Comparison of ENCODE assay signal across 8 mouse cellular contexts in the genomic region with DNA sequence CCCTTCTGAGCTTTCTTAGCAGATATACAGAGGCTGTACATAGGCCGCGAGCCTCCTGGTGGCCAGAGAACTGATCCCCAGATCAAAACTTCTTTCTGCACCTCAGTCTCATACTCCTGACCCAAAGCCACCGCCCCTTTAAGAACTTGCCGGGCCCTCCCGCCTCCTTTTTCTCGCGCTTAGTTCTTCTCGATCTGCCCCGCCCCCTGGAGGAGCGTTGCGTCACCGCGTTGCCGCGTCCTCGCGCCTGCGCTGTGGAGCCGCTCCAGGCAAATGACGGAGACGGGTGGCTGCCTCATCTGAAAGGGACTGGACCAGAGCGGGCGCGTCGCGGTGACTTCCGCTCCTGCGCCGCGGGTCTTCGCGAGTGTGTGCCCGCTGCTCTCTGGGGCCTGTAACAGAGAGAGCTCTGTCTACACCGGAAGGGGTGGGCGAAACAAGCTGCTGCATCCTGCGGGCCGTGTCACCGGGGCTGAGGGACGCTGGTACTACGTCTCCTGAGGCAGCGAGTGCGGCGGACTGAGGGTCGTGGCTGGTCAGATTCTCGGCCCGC. TPM values are rescaled to one million over a fixed set of nuclear protein-coding genes. Genes with fewer than 3 reads are reported as not detected.
DNase-seq lines count a peak whose midpoint lies in the region; ATAC-seq lines count a peak whose summit lies in the region.

A gene (plus strand): TSS at position 248 of the 553 bp plus-strand sequence.

- H3K4me3 ChIP-seq in heart, embryonic 10.5 days = peak within 1 kb of the TSS; percentile 73
- peak within 1 kb of the TSS; percentile 68 for H3K4me3 ChIP-seq in kidney, embryonic 15.5 days (replicated peaks)

- peak within 1 kb of the TSS; percentile 87 for H3K4me2 ChIP-seq in kidney, embryonic 15.5 days

- H3K4me1 ChIP-seq in heart, embryonic 10.5 days = peaks cover 16% of the 10 kb centered on the region
- H3K4me1 ChIP-seq in kidney, embryonic 15.5 days = peaks cover 18% of the 10 kb centered on the region

- H3K9me3 ChIP-seq in heart, embryonic 10.5 days = no peaks in the 10 kb centered on the region
- H3K9me3 ChIP-seq in kidney, embryonic 15.5 days (replicated peaks) = no peaks in the 10 kb centered on the region

- H3K27ac ChIP-seq in heart, embryonic 10.5 days = peak within 1 kb of the TSS; percentile 91
- H3K27ac ChIP-seq in kidney, embryonic 15.5 days = peak within 1 kb of the TSS; percentile 99

- ATAC-seq in erythroblast, adult 5-6 weeks (replicated peaks; ENCODE audit: low FRiP score, poor library complexity, severe bottlenecking) = peak; percentile 95
- ATAC-seq in kidney, embryonic 15.5 days (replicated peaks; ENCODE audit: low FRiP score) = peak; percentile 98
- ATAC-seq in monocyte, adult 5-6 weeks (replicated peaks; ENCODE audit: insufficient number of reproducible peaks, low FRiP score, low TSS enrichment, poor library complexity, severe bottlenecking) = peak; percentile 88

- DNase-seq in B cell, adult 2 months = peak; percentile 99
- peak; percentile 100 for DNase-seq in brain, adult 2 months (ENCODE audit: low read depth, low spot score)
- peak; percentile 100 for DNase-seq in heart, embryonic 10.5 days (ENCODE audit: low spot score)
- peak; percentile 99 for DNase-seq in liver
- DNase-seq in spleen, postnatal 4 days (ENCODE audit: low spot score in 2 of 2) = peak; percentile 99 to 100

- peaks cover 22% of the 10 kb centered on the region for H3K36me3 ChIP-seq in heart, embryonic 10.5 days
- peaks cover 34% of the 10 kb centered on the region for H3K36me3 ChIP-seq in kidney, embryonic 15.5 days

- no peaks in the 10 kb centered on the region for H3K27me3 ChIP-seq in heart, embryonic 10.5 days (ENCODE audit: insufficient read depth, poor library complexity, severe bottlenecking)
- H3K27me3 ChIP-seq in kidney, embryonic 15.5 days = no peaks in the 10 kb centered on the region

- under 1% methylated on average over 46 of the region's 46 CpGs for WGBS in heart, embryonic 10.5 days
- WGBS in kidney, embryonic 15.5 days = under 1% methylated on average over 45 of the region's 46 CpGs

- peak within 1 kb of the TSS; percentile 85 for H3K9ac ChIP-seq in kidney, embryonic 15.5 days

RNA-seq across cellular contexts. Expression of the gene that starts here (rescaled TPM):
- total RNA-seq in erythroblast, adult 5-6 weeks (2015; ENCODE audit: low replicate concordance) = 5.6 and 6.5 TPM in 2 replicates
- total RNA-seq in erythroblast, adult 5-6 weeks (2017; ENCODE audit: low replicate concordance) = 5.3 and 6.9 TPM in 2 replicates
- 4.2 and 5.1 TPM in 2 replicates for polyA plus RNA-seq in heart, embryonic 10.5 days (2016; fragmentation: Nextera tagmentation; extraction: Ambion mirVana)
- polyA plus RNA-seq in kidney, embryonic 15.5 days (2015; fragmentation: Nextera tagmentation; extraction: Ambion mirVana) = 8.5 and 9.4 TPM in 2 replicates
- total RNA-seq in monocyte, adult 5-6 weeks (2017) = 13.1 to 21.7 TPM (median 14.7 TPM) in 3 replicates

Comparison
In these comparisons a context has a peak if more than half of its experiments do, and no peak if none do; other contexts are left out.
1. Peak in every context shown above with its lines: DNase-seq, ATAC-seq, H3K4me3 ChIP-seq and H3K27ac ChIP-seq.